Mouse (Mus musculus) spleen, adult 2 months (tissue): ENCODE data around the gene Tnip1.

Experiments used
- CTCF ChIP-seq: fragments of 200-500 bp; IDR thresholded peaks from 2 replicates; pipeline ENCODE4 v1.5.1; 2011; ENCODE audit warnings: mild to moderate bottlenecking, inconsistent platforms; ENCODE audit not compliant: insufficient read depth, insufficient read length, insufficient replicate concordance; ENCODE audit errors: extremely low read depth
- POLR2A ChIP-seq: fragments of 200-500 bp; IDR thresholded peaks from 2 replicates; pipeline ENCODE4 v1.6.1; 2011; ENCODE audit warnings: low read depth, low read length, inconsistent platforms

- TF ChIP-seq POLR2A (no peak), CTCF (no peak)
These were observed 50.0 kb downstream of the Tnip1 start for GRCm38 (mm10) chr11:54912503-54913316.
